Mouse (Mus musculus): ENCODE results near the gene Magea10.

Magea10 gene

GRCm38 (mm10) chrX:72386758-72387157, at the start of gene Magea10:
Gene Magea10, minus strand, starts transcription at chrX:72386858.
- DNase-seq (ENCODE audit: low read depth, low spot score): no peak

- no peak for DNase-seq (ENCODE audit: low read depth, low spot score)
Measured at GRCm38 (mm10) chrX:72381972-72382371, 4.7 kb downstream of the Magea10 start.
